Mouse (Mus musculus) NIH3T3 (cell line): ENCODE results near the gene Dcpp2.
"Not testable (repeated sequence)": the region's sequence is repeated elsewhere in the genome, so short reads cannot be mapped to it uniquely, and the experiment has no call there.

ENCODE experiments used
- DNase-seq: peaks from one replicate; pipeline ENCODE4 v3.0.0-alpha.2; 2012; ENCODE audit warnings: low read depth

Dcpp2 gene

GRCm38 (mm10) chr17:23880576-23880975 lies at the start of gene Dcpp2, which contains the start of gene Dcpp1:
Gene Dcpp2, plus strand, starts transcription at chr17:23880880.
Gene Dcpp1, plus strand, starts transcription at chr17:23880876.
- not testable (repeated sequence) for DNase-seq

- no peak for DNase-seq
These were observed 49.5 kb upstream of the Dcpp2 start for GRCm38 (mm10) chr17:23831201-23831600.

- DNase-seq, result no peak
These were observed 44.6 kb upstream of the Dcpp2 start, which contains the start of gene Prss33 for GRCm38 (mm10) chr17:23836006-23836575. Gene Prss33, minus strand, starts transcription at chr17:23836056.

- peak; percentile 87 for DNase-seq
These were observed 39.5 kb upstream of the Dcpp2 start for GRCm38 (mm10) chr17:23841145-23841544.

GRCm38 (mm10) chr17:23843141-23843811 lies 37.4 kb upstream of the Dcpp2 start:
- no peak for DNase-seq

- peak; percentile 69 for DNase-seq
These were observed 36.8 kb upstream of the Dcpp2 start, which contains the start of the genes Prss32 and Prss41 for GRCm38 (mm10) chr17:23843812-23844273. Gene Prss32, plus strand, starts transcription at chr17:23843855. Gene Prss41, minus strand, starts transcription at chr17:23844172.

GRCm38 (mm10) chr17:23850028-23850427 lies 30.7 kb upstream of the Dcpp2 start:
- no peak for DNase-seq

- peak; percentile 92 for DNase-seq
These were observed 29.6 kb upstream of the Dcpp2 start for GRCm38 (mm10) chr17:23850853-23851749.

GRCm38 (mm10) chr17:23853292-23853691 lies 27.4 kb upstream of the Dcpp2 start:
- peak; percentile 86 for DNase-seq

GRCm38 (mm10) chr17:23854229-23854765 lies 26.4 kb upstream of the Dcpp2 start:
- peak; percentile 49 for DNase-seq

GRCm38 (mm10) chr17:23857193-23857592 lies 23.5 kb upstream of the Dcpp2 start:
- peak; percentile 67 for DNase-seq

- no peak for DNase-seq
These were observed 22.8 kb upstream of the Dcpp2 start for GRCm38 (mm10) chr17:23857913-23858312.

- no peak for DNase-seq
These were observed 17.8 kb upstream of the Dcpp2 start for GRCm38 (mm10) chr17:23862926-23863325.

GRCm38 (mm10) chr17:23867756-23868155 lies 12.9 kb upstream of the Dcpp2 start, which contains the start of gene Prss21:
Gene Prss21, plus strand, starts transcription at chr17:23868056.
- DNase-seq, result no peak

- no peak for DNase-seq
These were observed 12.2 kb upstream of the Dcpp2 start for GRCm38 (mm10) chr17:23868513-23868912.

GRCm38 (mm10) chr17:23873884-23874856 lies 6.5 kb upstream of the Dcpp2 start:
- DNase-seq, result peak; percentile 80

GRCm38 (mm10) chr17:23876741-23877140 lies 3.9 kb upstream of the Dcpp2 start:
- DNase-seq, result no peak

- no peak for DNase-seq
These were observed 3.5 kb upstream of the Dcpp2 start for GRCm38 (mm10) chr17:23877166-23877565.

GRCm38 (mm10) chr17:23917158-23917557 lies 36.5 kb downstream of the Dcpp2 start, which contains the start of gene Dcpp3:
Gene Dcpp3, plus strand, starts transcription at chr17:23917458.
- DNase-seq, result not testable (repeated sequence)

- DNase-seq, result peak; percentile 94
These were observed 43.9 kb downstream of the Dcpp2 start for GRCm38 (mm10) chr17:23924531-23925007.
